Mouse (Mus musculus): ENCODE data around the gene Selenof. TPM values are rescaled to one million over a fixed set of nuclear protein-coding genes. Genes with fewer than 3 reads are reported as not detected.

Gene Selenof
- total RNA-seq (2023) = 100 to 1,000 TPM; 127 to 129 TPM

DNA sequence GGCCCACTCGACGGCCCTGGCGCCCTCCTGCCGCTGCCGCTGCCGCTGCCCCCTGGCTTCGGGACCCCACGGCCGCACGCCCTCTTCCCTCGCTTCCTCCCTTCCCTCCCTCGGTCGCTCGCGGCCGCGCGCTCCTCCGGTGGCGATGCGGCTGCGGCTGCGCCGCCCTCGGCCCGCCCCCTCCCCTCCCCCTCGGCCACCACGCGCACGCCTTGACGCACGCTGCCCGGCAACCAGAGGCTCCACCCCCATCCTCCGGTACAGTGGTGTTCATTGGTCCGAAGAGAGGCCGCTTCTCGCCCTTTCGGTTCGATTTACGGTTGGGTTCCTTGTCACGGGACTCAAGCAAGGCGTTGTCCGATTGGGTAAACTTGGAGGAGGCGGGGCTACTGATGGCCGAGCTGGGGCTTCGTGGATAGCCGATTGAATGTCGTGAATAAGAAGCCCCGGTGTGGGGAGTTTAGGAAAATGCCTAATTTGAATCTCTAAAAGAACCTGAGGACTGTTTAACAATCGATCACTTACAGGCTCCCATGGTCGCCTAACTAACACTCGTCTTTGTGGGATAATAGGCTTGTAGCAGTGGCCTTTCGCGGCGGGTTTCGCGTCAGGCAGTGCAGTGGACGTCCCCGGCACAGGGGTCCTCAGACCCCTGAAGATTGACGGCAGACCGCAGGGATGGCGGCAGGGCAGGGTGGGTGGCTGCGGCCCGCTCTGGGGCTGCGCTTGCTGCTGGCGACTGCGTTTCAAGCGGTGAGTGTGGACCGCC lies at the start of gene Selenof, which contains the start of gene Hs2st1:
Selenof (plus strand) TSS at position 258 of the 769 bp plus-strand sequence.
Hs2st1 (minus strand) TSS at position 135 of the 769 bp plus-strand sequence.

Other genes starting within 250 kb of the Selenof start
- gene Hs2st1, start 123 bp upstream of the Selenof start, total RNA-seq (2023) = 10 to 100 TPM; 13.7 to 17.6 TPM
- 100 to 1,000 TPM; 117 to 125 TPM for gene Sh3glb1, start 150.0 kb downstream of the Selenof start, total RNA-seq (2023)
- not detected for gene Clca3a1, start 190.7 kb downstream of the Selenof start, total RNA-seq (2023)
- gene Clca3a2, start 249.2 kb downstream of the Selenof start, total RNA-seq (2023) = not detected